Mouse (Mus musculus) intestine, embryonic 15.5 days (tissue): ENCODE data around the gene Prrt4. TPM values are rescaled to one million over a fixed set of nuclear protein-coding genes. Genes with fewer than 3 reads are reported as not detected.
A peak's percentile ranks its signal among the peaks of the same experiment; 100 is the strongest.

ENCODE experiments used
- ATAC-seq: fragments of 200-750 bp; cut with Nextera tagmentation; 2 replicates; pipeline ENCODE4 v1.8.0; 2017; ENCODE audit warnings: moderate TSS enrichment, moderate library complexity
- H3K27ac ChIP-seq: fragments of 300-500 bp; sonication (generic); 2 replicates; pipeline ENCODE4 v1.5.1; 2015; ENCODE audit warnings: mild to moderate bottlenecking, inconsistent platforms
- H3K27me3 ChIP-seq: fragments of 300-500 bp; sonication (generic); replicated peaks from 2 replicates; pipeline ENCODE4 v1.6.1; 2015; ENCODE audit warnings: inconsistent platforms
- H3K36me3 ChIP-seq: fragments of 300-500 bp; sonication (generic); 2 replicates; pipeline ENCODE4 v1.6.1; 2015; ENCODE audit warnings: inconsistent platforms
- H3K4me1 ChIP-seq: fragments of 300-500 bp; sonication (generic); replicated peaks from 2 replicates; pipeline ENCODE4 v1.6.1; 2015; ENCODE audit warnings: inconsistent platforms
- H3K4me2 ChIP-seq: fragments of 300-500 bp; sonication (generic); replicated peaks from 2 replicates; pipeline ENCODE4 v1.6.1; 2015; ENCODE audit warnings: mild to moderate bottlenecking, inconsistent platforms
- H3K4me3 ChIP-seq: fragments of 300-500 bp; sonication (generic); replicated peaks from 2 replicates; pipeline ENCODE4 v1.5.1; 2015; ENCODE audit warnings: inconsistent platforms
- H3K9ac ChIP-seq: fragments of 300-500 bp; sonication (generic); 2 replicates; pipeline ENCODE4 v1.6.1; 2015; ENCODE audit warnings: inconsistent platforms
- H3K9me3 ChIP-seq: fragments of 300-500 bp; sonication (generic); 2 replicates; pipeline ENCODE4 v1.6.1; 2016; ENCODE audit warnings: inconsistent platforms
- WGBS: fragments of 180-500 bp; shearing (Covaris S2); methylation state at CpG from one replicate; pipeline ENCODE4 v1.1.7; 2015; 5-methylcytosine and 5-hydroxymethylcytosine counted together
- polyA plus RNA-seq: library from polyadenylated mRNA; unstranded; fragments of >200 nt; fragmentation: Nextera tagmentation; extraction: Ambion mirVana; gene quantifications from 2 replicates; pipeline ENCODE4 v1.2.1, GENCODE M21; 2015

Prrt4 gene
- polyA plus RNA-seq, 1 experiment from 2014 or later = 0.50 TPM

DNA sequence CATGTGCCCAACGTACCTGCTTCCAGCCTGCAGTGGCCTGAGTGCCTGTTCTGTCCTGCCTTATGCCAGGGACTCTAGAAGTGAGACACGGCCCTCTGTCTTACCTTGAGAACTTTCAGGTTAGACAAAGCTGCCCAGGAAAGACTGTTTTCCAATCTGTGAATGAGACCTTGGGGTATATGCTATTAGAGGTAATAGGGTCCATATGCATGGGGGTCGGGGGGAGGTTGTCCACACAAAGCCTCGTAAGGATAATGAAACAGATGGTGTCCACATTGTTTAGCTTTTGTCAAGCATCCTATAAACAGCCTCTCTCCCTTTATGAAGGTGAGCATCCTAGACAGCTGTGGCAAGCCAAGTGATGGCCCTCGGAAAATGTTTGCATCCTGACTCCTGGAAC, 15.8 kb upstream of the Prrt4 start:
- Histone ChIP-seq H3K9ac (no peak overlapping the region), H3K36me3 (no peaks in the 10 kb centered on the region), H3K27ac (no peak overlapping the region), H3K27me3 (0 out of 2 replicates have a peak, but pooled peaks cover 3% of the 10 kb centered on the region), H3K9me3 (no peaks in the 10 kb centered on the region), H3K4me2 (no peak overlapping the region), H3K4me3 (no peak overlapping the region), H3K4me1 (0 out of 2 replicates have a peak, but pooled peaks cover 7% of the 10 kb centered on the region)
- WGBS = 78% methylated on average over 5 of the region's 5 CpGs
- no peak for ATAC-seq

DNA sequence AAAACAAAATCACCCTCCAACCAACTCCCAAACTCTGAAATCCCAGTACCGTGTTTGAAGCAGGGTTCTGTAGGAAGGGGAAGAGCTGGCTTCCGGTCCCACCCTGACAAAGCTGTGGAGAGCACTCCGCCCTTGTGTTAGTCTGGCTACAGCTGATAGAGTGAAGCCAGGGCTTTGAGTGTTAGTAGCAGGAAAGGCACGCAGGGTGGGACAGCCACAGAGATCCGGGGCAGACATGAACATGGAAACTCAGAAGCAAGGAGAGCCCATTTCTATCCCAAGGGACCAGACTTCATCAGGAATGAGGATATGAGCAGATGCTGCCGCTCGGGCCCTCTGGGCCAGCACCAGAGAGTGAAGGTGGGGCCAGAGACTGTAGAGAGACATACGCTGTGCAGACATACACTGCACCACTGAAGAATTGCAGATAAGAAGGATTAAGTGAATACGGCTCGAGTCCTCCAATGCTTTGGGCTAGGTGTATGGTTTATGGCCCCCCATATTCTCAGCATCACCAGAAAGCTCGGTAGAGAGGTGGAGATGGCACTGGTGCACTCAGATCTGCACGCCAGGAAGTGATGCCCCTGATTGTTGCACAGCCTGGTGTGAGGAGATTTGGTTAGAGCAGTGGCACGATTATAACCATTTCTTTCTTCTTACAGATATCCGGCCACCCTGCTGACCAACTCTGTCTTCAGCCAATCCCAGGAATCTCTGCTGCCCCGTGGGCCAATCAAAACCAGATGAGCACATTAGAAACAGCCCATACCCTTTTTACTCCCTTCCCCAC, 14.8 kb upstream of the Prrt4 start:
- no peaks in the 10 kb centered on the region for H3K9me3 ChIP-seq
- no peak overlapping the region for H3K4me3 ChIP-seq
- no peak overlapping the region for H3K27ac ChIP-seq
- H3K4me1 ChIP-seq = 0 out of 2 replicates have a peak, but pooled peaks cover 7% of the 10 kb centered on the region
- H3K9ac ChIP-seq = no peak overlapping the region
- 58% methylated on average over 15 of the region's 15 CpGs for WGBS
- ATAC-seq = no peak
- H3K36me3 ChIP-seq = no peaks in the 10 kb centered on the region
- 0 out of 2 replicates have a peak, but pooled peaks cover 3% of the 10 kb centered on the region for H3K27me3 ChIP-seq
- H3K4me2 ChIP-seq = no peak overlapping the region

DNA sequence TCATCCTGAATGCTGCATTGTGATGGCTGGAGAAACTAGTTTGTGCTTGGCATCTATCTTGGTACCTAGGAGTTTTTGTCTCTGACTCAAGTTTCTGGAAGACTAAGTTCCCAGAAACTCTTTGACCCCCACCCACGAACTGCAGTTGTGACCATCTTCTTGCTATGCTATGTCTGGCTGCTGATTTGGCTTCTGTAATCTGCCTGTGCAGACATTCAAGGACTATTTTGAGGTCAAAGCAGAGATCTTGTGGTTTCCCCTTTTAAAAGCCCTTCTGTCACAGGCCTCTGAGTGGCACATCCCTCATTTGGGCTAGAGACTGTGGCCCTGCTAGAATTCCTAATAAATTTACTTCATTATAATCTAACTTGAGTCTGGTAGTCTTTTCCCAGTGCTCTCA, 8.6 kb upstream of the Prrt4 start:
- Histone ChIP-seq H3K36me3 (no peaks in the 10 kb centered on the region), H3K4me3 (no peak overlapping the region), H3K4me2 (no peak overlapping the region), H3K27me3 (no peaks in the 10 kb centered on the region), H3K27ac (no peak overlapping the region), H3K9ac (no peak overlapping the region), H3K9me3 (no peaks in the 10 kb centered on the region), H3K4me1 (no peaks in the 10 kb centered on the region)
- no peak for ATAC-seq
- WGBS = 71% methylated on average over 1 of the region's 1 CpGs

DNA sequence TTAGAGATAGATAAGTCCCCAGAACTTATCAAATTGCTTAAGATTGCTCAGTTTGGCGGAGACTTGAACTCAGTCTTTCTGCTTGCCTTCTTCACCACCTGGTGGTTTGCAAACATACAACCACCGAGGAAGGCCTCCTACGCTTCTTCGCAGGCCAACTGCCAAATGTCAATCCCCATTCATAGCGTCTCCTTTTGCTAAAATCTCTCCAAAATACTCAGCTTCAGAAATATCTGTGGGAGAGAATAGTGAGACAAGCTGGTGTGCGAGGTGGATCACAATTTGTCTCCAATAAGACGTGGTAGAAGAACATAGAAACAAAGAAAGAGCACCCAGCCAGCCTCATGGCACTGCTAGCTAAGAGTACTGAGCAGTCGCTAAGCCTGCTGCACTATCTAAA, 459 bp upstream of the Prrt4 start:
- WGBS = 54% methylated on average over 8 of the region's 8 CpGs
- H3K27ac ChIP-seq = no peak overlapping the region
- H3K27me3 ChIP-seq = peaks cover 20% of the 10 kb centered on the region
- H3K4me3 ChIP-seq = peak overlapping the region; percentile 61; the same call in 1 of the 2 replicates
- H3K9ac ChIP-seq = no peak overlapping the region
- ATAC-seq = no peak
- H3K4me2 ChIP-seq = peak overlapping the region; percentile 97
- H3K4me1 ChIP-seq = no peaks in the 10 kb centered on the region
- no peaks in the 10 kb centered on the region for H3K9me3 ChIP-seq
- no peaks in the 10 kb centered on the region for H3K36me3 ChIP-seq

DNA sequence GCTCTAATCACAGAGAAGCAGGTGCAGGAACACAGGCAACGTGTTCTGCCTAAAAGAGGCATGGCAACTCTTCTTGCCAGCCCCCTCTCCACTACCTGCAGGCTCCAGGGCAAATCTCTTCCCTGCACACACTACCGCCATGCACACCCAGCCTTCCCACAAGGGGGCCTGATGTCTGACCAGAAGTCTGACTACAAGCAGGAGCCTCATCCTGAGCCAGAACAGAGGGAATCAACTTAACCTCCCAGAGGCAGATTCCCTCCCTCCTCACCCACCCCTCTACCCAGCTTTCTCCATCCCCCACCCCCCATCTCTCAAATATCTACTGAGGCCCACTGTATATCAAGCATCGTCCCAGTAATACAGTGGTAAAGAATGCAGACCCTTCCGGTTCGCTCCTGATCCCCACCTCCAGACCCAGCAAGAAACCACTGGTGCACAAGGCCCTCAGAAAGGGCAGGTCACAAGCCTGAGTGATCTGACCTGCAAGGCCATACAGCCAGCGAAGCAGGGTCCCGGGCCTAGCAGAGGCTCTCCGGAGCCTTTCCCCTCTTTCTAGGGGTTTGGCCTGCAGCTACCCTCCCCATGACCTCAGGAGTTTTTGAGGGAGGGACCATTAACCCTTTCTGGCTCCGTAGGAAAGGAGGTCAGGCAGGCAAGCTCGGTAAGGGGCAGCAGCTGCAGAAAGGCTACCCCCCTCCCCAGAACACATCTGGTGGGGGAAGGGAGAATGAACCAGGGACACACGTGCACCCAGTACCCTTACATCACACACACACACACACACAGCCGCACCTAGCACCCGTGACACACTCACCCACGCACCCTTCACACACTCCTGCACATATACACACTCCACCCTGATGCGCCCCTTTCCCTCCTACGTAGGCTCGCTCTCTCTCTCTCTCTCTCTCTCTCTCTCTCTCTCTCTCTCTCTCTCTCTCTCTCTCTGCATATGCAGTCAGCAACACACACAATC, 1.2 kb downstream of the Prrt4 start:
- H3K4me1 ChIP-seq = no peaks in the 10 kb centered on the region
- H3K4me2 ChIP-seq = peak overlapping the region; percentile 97
- H3K9me3 ChIP-seq = no peaks in the 10 kb centered on the region
- peaks cover 36% of the 10 kb centered on the region for H3K27me3 ChIP-seq
- peak overlapping the region; percentile 61 for H3K4me3 ChIP-seq
- H3K9ac ChIP-seq = no peak overlapping the region
- 31% methylated on average over 17 of the region's 17 CpGs for WGBS
- ATAC-seq = peak; percentile 40
- H3K36me3 ChIP-seq = no peaks in the 10 kb centered on the region
- H3K27ac ChIP-seq = no peak overlapping the region

DNA sequence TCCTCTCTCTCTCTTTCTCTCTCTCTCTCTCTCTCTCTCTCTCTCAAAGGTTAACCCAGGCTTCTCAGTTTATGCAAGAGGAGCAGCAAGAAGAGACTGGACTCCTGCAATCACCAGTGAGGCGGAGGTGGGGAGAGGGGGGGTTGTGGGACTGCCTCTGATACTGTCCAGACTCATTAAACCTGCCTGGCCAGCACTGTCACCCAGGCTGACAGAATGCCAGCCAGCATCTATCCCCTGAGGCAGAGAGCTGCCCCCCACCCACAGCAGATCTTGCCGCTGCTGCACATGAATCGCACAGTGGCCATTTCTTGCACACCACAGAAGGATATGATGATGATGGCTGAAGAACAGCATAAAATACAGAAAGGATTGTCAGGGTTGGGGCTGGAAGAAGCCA, 4.3 kb downstream of the Prrt4 start:
- WGBS = 63% methylated on average over 3 of the region's 3 CpGs
- ATAC-seq = no peak
- no peaks in the 10 kb centered on the region for H3K9me3 ChIP-seq
- no peaks in the 10 kb centered on the region for H3K36me3 ChIP-seq
- H3K4me2 ChIP-seq = no peak overlapping the region
- H3K27ac ChIP-seq = no peak overlapping the region
- H3K27me3 ChIP-seq = peaks cover 53% of the 10 kb centered on the region
- no peak overlapping the region for H3K9ac ChIP-seq
- peaks cover 15% of the 10 kb centered on the region for H3K4me1 ChIP-seq
- H3K4me3 ChIP-seq = no peak overlapping the region

DNA sequence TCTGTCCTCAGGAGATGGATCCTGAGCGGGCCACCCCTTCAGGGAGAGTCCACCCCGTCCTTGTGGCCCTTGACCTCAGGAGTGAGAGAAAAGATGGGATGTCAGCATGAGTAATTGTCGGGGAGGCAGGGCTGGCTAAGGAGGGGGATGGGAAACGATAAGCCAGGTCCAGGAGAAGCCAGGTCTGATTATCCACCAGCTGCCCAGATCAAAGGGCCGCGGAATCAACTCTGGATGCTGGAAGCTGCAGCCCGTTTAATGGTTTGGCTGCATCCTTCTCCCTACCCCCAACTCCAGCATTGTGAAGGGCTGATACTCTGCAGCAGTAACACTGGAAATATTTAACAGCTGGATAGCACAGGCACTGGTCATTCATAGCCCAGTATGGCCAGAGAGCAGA, 5.0 kb downstream of the Prrt4 start:
- no peak overlapping the region for H3K4me2 ChIP-seq
- H3K9ac ChIP-seq = no peak overlapping the region
- peaks cover 17% of the 10 kb centered on the region for H3K4me1 ChIP-seq
- H3K27ac ChIP-seq = no peak overlapping the region
- H3K27me3 ChIP-seq = peaks cover 60% of the 10 kb centered on the region
- WGBS = 21% methylated on average over 7 of the region's 7 CpGs
- ATAC-seq = no peak
- H3K9me3 ChIP-seq = no peaks in the 10 kb centered on the region
- no peaks in the 10 kb centered on the region for H3K36me3 ChIP-seq
- no peak overlapping the region for H3K4me3 ChIP-seq

DNA sequence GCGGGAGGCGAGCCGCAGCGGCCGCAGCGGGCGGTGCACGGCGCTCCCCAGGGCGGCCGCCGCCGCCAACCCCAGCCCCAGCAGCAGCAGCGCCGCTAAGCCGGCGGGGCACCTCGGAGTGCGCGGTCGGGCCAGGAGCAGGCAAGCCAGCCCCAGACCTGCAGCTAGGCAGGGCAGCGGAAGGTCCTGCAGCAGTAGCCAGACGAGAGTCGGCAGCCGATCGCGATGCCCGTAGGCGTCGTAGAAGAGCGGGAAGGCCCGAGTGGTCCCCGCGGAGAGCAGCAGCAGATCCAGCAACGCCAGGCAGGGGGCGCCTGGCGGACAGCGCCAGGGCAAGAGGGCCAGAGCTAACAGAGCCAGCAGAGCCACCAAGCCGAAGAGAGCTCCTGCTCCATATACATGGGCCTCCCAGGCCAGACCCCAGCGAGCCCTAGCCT, 8.4 kb downstream of the Prrt4 start:
- H3K9ac ChIP-seq = peak overlapping the region; percentile 56
- ATAC-seq = peak; percentile 80
- peak overlapping the region; percentile 100 for H3K4me2 ChIP-seq
- peaks cover 17% of the 10 kb centered on the region for H3K4me1 ChIP-seq
- no peaks in the 10 kb centered on the region for H3K36me3 ChIP-seq
- no peak overlapping the region for H3K27ac ChIP-seq
- H3K4me3 ChIP-seq = peak overlapping the region; percentile 53
- WGBS = under 1% methylated on average over 40 of the region's 40 CpGs
- H3K27me3 ChIP-seq = peaks cover 71% of the 10 kb centered on the region
- H3K9me3 ChIP-seq = no peaks in the 10 kb centered on the region

DNA sequence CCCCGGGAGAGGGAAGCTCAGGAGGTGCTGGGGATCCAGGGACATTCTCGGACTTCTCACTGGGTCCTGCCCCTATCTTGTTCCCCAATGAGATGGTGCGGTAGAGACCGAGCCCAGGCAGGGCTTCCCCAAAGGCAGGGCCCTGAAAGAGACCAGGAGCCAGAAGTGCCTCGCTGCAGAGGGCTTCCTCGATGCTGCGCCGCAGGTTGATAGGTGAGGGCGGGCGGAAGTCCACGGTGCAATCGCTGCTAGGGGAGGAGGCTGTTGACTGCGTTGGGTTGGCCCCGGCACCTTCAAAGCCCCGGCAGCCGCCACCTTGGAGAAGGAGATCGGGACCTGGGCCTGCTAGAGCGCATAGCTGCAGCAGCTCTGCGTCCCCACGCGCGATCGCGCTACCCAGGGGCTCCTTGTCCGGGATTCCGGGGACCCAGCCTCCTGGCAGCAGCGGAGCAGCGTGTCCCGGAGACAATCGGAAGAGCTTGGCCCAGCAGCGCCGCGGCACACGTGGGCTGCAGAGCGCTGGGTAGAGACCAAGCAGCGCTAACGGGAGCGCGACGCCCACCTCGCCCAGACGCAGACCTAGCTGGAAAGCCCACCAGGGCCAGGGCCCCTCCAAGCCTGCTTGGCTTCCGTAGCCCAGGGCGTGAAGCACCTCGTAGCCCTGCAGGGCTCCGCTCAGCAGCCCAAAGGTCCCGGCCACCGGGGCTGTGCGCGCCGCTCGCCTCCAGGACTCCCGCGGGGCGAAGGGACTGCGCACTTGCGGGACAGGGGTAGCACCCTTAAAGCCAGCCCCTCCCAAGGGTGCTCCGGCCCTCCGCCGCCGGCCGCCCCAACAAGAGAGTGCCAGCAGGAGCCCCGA, 9.1 kb downstream of the Prrt4 start:
- Histone ChIP-seq H3K4me2 (peak overlapping the region; percentile 100), H3K9ac (peak overlapping the region; percentile 56), H3K9me3 (no peaks in the 10 kb centered on the region), H3K4me3 (peak overlapping the region; percentile 53), H3K36me3 (no peaks in the 10 kb centered on the region), H3K27me3 (peaks cover 68% of the 10 kb centered on the region), H3K27ac (no peak overlapping the region), H3K4me1 (peaks cover 17% of the 10 kb centered on the region)
- under 1% methylated on average over 62 of the region's 63 CpGs for WGBS
- ATAC-seq = peak; percentile 75

DNA sequence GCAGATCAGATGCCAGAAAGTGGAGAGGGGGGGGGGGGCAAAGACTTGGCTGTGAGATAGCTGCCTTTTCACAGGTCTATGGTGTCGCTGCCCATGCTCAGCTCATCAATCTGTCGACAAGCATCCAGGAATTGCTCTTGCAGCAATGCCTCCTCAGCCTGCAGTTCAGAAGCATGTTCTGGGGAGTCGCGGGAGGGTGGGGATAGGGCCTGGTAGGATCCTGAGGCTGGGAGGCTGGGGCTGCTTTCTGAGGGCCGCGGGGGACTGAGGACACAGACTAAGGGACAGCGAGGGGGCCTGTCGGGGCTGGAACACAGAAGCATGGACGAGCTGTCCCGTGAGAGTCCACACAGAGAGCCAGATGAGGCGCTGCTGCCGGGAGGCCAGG, 9.7 kb downstream of the Prrt4 start:
- peak overlapping the region; percentile 56; the same call in 1 of the 2 replicates for H3K9ac ChIP-seq
- peak overlapping the region; percentile 53 for H3K4me3 ChIP-seq
- peak; percentile 27; the same call in 1 of the 2 replicates for ATAC-seq
- peak overlapping the region; percentile 100 for H3K4me2 ChIP-seq
- no peaks in the 10 kb centered on the region for H3K36me3 ChIP-seq
- 14% methylated on average over 12 of the region's 12 CpGs for WGBS
- H3K27ac ChIP-seq = no peak overlapping the region
- H3K4me1 ChIP-seq = peaks cover 17% of the 10 kb centered on the region
- H3K9me3 ChIP-seq = no peaks in the 10 kb centered on the region
- H3K27me3 ChIP-seq = peaks cover 62% of the 10 kb centered on the region

DNA sequence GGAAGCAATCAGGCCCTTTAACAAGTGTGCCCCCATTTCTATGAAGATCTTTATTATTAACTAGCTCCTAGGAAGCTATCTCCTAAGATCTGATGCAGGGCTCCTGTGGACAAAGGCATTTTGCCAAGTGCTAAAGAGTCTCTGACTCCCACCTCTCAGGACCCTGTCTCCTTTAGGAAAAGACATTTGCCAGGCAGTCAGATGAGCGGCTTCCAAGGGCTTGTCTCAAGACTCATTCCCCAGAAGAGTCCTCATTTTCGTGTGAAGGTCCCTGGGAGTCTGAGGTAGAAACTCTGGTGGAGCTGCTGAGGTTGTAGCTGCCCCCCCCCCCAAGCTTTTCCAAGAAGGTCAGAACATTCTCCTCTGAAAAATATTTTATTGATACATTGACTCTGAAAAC, 10.5 kb downstream of the Prrt4 start:
- Histone ChIP-seq H3K36me3 (no peaks in the 10 kb centered on the region), H3K27me3 (peaks cover 54% of the 10 kb centered on the region), H3K9ac (no peak overlapping the region), H3K27ac (no peak overlapping the region), H3K4me2 (no peak overlapping the region), H3K4me3 (no peak overlapping the region), H3K4me1 (peaks cover 17% of the 10 kb centered on the region), H3K9me3 (no peaks in the 10 kb centered on the region)
- WGBS = 52% methylated on average over 2 of the region's 2 CpGs
- no peak for ATAC-seq
